Mouse (Mus musculus): ENCODE results near the gene Pop4. TPM values are rescaled to one million over a fixed set of nuclear protein-coding genes. Genes with fewer than 3 reads are reported as not detected.

Pop4 gene
- total and polyA plus RNA-seq, 3 experiments = 33.5 to 50.0 TPM; not detected in 1

DNA sequence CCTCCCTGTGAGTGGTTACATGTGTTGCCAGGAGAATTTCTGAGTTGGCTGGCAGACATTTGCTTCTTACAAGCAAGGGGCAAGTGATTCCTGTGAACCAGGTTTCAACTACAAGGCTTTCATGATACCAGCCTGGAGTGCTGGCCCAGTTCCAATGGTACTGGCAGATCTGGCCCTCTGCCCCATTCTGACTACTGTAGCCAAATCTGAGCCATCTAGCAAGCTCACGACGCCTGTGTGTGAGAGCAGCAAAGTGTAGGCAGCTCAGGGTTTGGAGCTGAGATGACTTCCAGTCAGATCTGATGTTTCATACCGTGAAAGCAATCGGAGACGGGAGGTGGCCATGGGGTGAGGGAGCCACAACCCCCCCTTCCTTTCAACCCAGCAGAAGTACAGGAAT lies 8.8 kb downstream of the Pop4 start:
- no peak for DNase-seq (ENCODE audit: low read depth, low spot score)
- no peaks in the 10 kb centered on the region; a peak in 1 of 4 replicates for H3K36me3 ChIP-seq (ENCODE audit: control insufficient read depth in 1 of 2, insufficient read depth in 2 of 2, low read length in 2 of 2)
- H3K27me3 ChIP-seq (ENCODE audit: control insufficient read depth in 1 of 2, insufficient read depth in 2 of 2, low read length in 2 of 2) = no peaks in the 10 kb centered on the region
- no peaks in the 10 kb centered on the region for H3K9me3 ChIP-seq (replicated peaks; ENCODE audit: insufficient read depth, low read length)
- no peaks in the 10 kb centered on the region for H3K4me1 ChIP-seq (ENCODE audit: control insufficient read depth in 1 of 2, insufficient read depth in 2 of 2, low read length in 2 of 2)
- no peaks in the 10 kb centered on the region for H3K79me2 ChIP-seq (ENCODE audit: control insufficient read depth, insufficient read depth, low read length, poor library complexity)
- TF ChIP-seq SMC3 (IDR thresholded peaks at IDR 0.05; ENCODE audit: low read depth, low read length) (no peak), MYB (IDR thresholded peaks at IDR 0.05; ENCODE audit: low read depth, low read length) (no peak), USF2 (IDR thresholded peaks at IDR 0.05; ENCODE audit: borderline replicate concordance in 1 of 2, insufficient read depth in 1 of 2, low read depth in 1 of 2, low read length in 2 of 2) (no peak), MAFK (IDR thresholded peaks at IDR 0.05; ENCODE audit: borderline replicate concordance, low read depth, low read length) (no peak), MXI1 (IDR thresholded peaks at IDR 0.05; ENCODE audit: low read depth, low read length) (no peak), RCOR1 (IDR thresholded peaks at IDR 0.05; ENCODE audit: low read depth, low read length) (no peak), GATA1 (IDR thresholded peaks at IDR 0.05; ENCODE audit: low read depth, low read length) (no peak), GABPA (IDR thresholded peaks at IDR 0.05; ENCODE audit: low read depth, low read length) (no peak), BHLHE40 (IDR thresholded peaks at IDR 0.05; ENCODE audit: borderline replicate concordance, low read depth, low read length) (no peak), USF1 (IDR thresholded peaks at IDR 0.05; ENCODE audit: low read depth, low read length) (no peak), POLR2A (IDR thresholded peaks at IDR 0.05; ENCODE audit: control insufficient read depth in 1 of 2, insufficient read depth in 1 of 2, low read depth in 1 of 2, low read length in 2 of 2, poor library complexity in 1 of 2) (no peak), MEF2A (IDR thresholded peaks at IDR 0.05; ENCODE audit: extremely low read depth, insufficient replicate concordance, low read depth, low read length, poor library complexity, severe bottlenecking) (no peak), ZMIZ1 (IDR thresholded peaks at IDR 0.05; ENCODE audit: low read depth, low read length) (no peak), CTCF (IDR thresholded peaks at IDR 0.05 in 2 of 3, conservative IDR thresholded peaks at IDR 0.05 in 1 of 3; ENCODE audit: control insufficient read depth in 1 of 3, insufficient read depth in 1 of 3, low read depth in 2 of 3, low read length in 3 of 3, poor library complexity in 1 of 3, severe bottlenecking in 1 of 3) (no peak), SIN3A (IDR thresholded peaks at IDR 0.05; ENCODE audit: low read length) (no peak), NELFE (IDR thresholded peaks at IDR 0.05; ENCODE audit: low read depth, low read length) (no peak), TAL1 (IDR thresholded peaks at IDR 0.05; ENCODE audit: low read length) (no peak), UBTF (IDR thresholded peaks at IDR 0.05; ENCODE audit: borderline replicate concordance, insufficient read depth, low read depth, low read length) (no peak), POLR2AphosphoS5 (IDR thresholded peaks at IDR 0.05; ENCODE audit: borderline replicate concordance, low read depth, low read length) (no peak)
- no peak overlapping the region for H3K9ac ChIP-seq (ENCODE audit: control insufficient read depth, low read depth, low read length, poor library complexity, severe bottlenecking)
- no peak overlapping the region for H3K27ac ChIP-seq (ENCODE audit: control insufficient read depth, low read depth, low read length)
- no peak overlapping the region for H3K4me3 ChIP-seq (ENCODE audit: control insufficient read depth in 1 of 2, insufficient read depth in 1 of 2, low read depth in 2 of 2, low read length in 2 of 2)

DNA sequence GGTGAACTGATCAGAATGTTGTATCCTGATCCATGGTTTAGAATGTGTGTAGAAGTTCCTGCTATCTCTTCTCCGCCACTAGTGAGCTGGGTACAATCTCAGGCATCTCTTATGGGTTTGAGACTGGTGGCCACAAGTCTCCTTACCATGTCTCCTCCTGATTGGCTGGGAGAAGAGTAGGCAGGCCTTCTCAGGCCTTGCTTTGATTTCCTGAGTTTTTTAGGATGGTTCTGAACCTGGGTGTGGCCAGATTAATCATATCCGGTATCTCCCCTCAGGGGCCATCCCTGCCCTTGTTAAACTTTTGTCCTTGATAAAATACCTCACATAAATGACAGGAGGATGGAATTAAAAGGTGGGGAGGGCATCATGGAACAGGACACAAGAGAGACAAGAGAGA lies 11.6 kb downstream of the Pop4 start:
- no peaks in the 10 kb centered on the region for H3K4me1 ChIP-seq (ENCODE audit: control insufficient read depth in 1 of 2, insufficient read depth in 2 of 2, low read length in 2 of 2)
- no peaks in the 10 kb centered on the region for H3K9me3 ChIP-seq (replicated peaks; ENCODE audit: insufficient read depth, low read length)
- TF ChIP-seq MAZ (IDR thresholded peaks at IDR 0.05; ENCODE audit: low read depth, low read length) (no peak), POLR2A (IDR thresholded peaks at IDR 0.05; ENCODE audit: control insufficient read depth in 1 of 2, insufficient read depth in 1 of 2, low read depth in 1 of 2, low read length in 2 of 2, poor library complexity in 1 of 2) (no peak), TCF12 (IDR thresholded peaks at IDR 0.05; ENCODE audit: low read depth, low read length) (no peak)
- no peaks in the 10 kb centered on the region for H3K79me2 ChIP-seq (ENCODE audit: control insufficient read depth, insufficient read depth, low read length, poor library complexity)
- no peak overlapping the region for H3K27ac ChIP-seq (ENCODE audit: control insufficient read depth, low read depth, low read length)
- no peak overlapping the region for H3K9ac ChIP-seq (ENCODE audit: control insufficient read depth, low read depth, low read length, poor library complexity, severe bottlenecking)
- H3K4me3 ChIP-seq (ENCODE audit: control insufficient read depth in 1 of 2, insufficient read depth in 1 of 2, low read depth in 2 of 2, low read length in 2 of 2) = no peak overlapping the region
- H3K36me3 ChIP-seq (ENCODE audit: control insufficient read depth in 1 of 2, insufficient read depth in 2 of 2, low read length in 2 of 2) = no peaks in the 10 kb centered on the region; a peak in 1 of 4 replicates
- no peaks in the 10 kb centered on the region for H3K27me3 ChIP-seq (ENCODE audit: control insufficient read depth in 1 of 2, insufficient read depth in 2 of 2, low read length in 2 of 2)
- DNase-seq (ENCODE audit: low read depth, low spot score) = no peak
